Mouse (Mus musculus) thymus, adult 2 months (tissue): ENCODE measurements around the gene Grik5.

Experiments used
- CTCF ChIP-seq: fragments of 200-500 bp; IDR thresholded peaks from 2 replicates; pipeline ENCODE4 v1.5.1; 2012; ENCODE audit warnings: mild to moderate bottlenecking, control low read depth, low read length, moderate library complexity, borderline replicate concordance; ENCODE audit not compliant: control insufficient read depth, poor library complexity, insufficient read depth; ENCODE audit errors: extremely low read depth
- POLR2A ChIP-seq: fragments of 200-500 bp; IDR thresholded peaks from 2 replicates; pipeline ENCODE4 v1.6.1; 2012; ENCODE audit warnings: mild to moderate bottlenecking, low read length, control low read depth, moderate library complexity; ENCODE audit not compliant: control insufficient read depth, poor library complexity, insufficient read depth; ENCODE audit errors: extremely low read depth

DNA sequence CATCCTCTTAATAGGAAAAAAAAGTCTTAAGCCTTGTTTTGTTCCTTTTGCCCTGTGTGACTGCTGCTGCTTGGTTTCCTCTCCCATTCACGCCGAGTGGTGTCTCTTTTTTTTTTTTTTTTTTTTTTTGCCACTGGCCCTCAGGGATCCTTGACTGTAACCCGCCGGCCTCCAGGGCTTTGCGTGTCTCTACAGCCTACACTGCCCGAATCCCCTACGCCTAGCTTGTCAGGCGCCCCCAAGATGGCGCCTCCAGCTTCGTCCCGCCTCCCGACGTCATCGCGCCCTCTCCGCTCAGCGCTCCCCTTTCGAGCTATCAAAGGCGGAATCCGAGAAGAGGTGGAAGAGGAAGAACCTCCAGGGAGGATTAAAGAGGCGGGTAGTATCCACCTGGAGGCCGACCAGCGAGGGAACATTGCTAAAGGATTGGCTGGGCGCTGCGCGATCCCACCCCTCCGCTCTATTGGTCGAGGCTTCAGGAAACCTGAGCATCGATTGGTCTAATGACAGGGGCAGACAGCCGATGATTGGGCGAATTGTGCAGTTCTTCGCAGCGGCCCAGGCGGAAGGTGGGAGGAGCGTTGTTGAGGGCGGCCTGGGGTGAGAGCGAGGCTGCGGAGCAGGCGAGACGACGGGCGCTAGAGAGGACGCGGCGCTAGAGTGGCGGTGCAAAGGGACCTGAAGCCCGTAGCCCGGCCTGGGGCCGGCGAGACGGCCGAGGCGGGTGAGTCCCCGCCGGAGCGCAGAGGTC lies 4.7 kb upstream of the Grik5 start:
- peak; percentile 75 for TF ChIP-seq POLR2A
- TF ChIP-seq CTCF, result peak; percentile 59
